Mouse (Mus musculus): ENCODE results near the gene Slc35c1.

Slc35c1 gene

DNA sequence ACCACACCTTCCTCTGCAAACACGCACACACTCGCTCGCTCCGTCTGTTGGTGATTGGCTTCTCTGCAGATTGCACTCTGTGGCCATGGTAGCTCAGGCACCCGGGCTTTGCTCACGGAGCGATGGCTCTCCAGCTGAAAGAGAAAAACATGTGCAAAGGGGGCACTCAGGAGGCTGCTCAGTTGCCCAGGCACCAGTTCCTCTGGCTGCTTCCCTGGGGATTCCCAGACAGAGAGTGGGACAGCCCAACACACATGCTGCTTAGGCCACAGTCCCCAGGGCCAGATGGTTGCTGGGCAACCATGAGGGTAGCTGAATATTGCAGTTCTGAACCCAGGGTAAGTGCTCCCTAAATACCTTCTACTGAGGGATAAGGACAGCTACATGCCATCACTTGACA is 54.7 kb downstream of the Slc35c1 start:
- no peak for DNase-seq (ENCODE audit: low read depth, low spot score)

DNA sequence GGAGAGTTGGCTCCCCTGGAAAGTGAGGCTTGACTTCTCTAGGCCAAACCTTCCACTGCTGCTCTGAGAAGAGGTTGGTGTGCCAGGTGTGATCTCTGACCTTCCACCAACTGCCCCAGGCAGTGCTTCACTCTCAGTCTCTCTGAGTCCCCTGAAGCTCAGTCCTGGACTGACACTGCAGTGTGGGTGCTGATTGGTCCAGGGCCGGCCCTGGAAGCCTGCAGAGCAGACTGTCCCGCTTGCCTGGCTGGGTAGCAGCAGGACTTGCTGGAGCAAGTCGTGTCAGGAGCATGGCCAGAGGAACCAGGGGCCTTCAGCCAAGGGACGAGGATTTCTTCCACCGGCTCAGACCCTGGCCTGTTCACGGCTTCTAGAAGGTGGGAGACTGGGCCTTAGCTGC is 55.6 kb downstream of the Slc35c1 start:
- DNase-seq (ENCODE audit: low read depth, low spot score): no peak

DNA sequence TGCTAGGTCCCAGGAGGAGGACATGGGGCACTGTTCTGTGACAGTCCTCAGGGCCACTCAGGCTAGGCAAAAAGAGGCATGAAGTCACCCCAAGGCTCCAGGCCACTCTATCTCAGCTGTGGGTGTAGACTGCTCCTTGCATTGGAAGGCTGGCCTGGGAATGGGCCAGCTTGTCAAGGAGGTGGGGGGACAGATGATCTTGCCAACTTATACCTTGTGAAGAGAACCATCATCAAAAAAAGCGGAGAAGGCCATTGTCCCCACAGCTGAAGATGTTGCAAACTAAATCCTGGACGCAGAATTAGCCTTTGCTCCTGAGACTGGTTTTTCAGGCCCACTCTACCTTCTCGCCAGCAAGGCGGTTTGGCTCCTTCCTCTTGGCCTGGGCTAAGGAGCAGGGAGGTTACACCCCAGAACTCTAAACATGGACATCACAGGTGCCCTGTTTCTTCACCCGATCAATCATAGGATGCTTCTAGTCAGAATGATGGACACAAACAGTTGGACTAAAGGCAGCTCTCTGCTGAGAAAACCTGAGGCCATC is 56.5 kb downstream of the Slc35c1 start:
- no peak for DNase-seq (ENCODE audit: low read depth, low spot score)
